Mouse (Mus musculus): Measurements from ENCODE around the gene Vmn2r96.
"Not testable (repeated sequence)": the region's sequence is repeated elsewhere in the genome, so short reads cannot be mapped to it uniquely, and the experiment has no call there.

The Vmn2r96 gene

DNA sequence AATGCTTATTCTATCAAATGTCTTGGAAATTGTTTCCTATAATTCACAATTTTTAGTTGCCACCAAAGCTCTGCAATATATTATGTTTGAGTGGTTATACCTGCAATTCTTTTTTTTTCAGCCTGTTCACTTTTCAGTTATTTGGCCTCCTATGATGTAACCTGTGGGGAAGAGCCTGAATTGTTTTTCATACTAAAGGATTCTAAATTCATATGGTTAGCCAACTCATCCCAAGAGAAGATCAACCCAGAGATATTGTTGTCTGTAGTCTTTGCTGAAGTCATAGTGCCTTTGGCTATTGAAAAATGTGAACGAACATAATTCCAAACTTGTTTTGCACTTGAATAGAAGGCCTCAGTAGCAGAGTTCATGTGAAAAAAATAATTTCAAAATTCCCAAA, at the start of gene Vmn2r96:
Gene Vmn2r96, plus strand, starts transcription at position 301 of the 400 bp plus-strand sequence.
- DNase-seq = not testable (repeated sequence)

DNA sequence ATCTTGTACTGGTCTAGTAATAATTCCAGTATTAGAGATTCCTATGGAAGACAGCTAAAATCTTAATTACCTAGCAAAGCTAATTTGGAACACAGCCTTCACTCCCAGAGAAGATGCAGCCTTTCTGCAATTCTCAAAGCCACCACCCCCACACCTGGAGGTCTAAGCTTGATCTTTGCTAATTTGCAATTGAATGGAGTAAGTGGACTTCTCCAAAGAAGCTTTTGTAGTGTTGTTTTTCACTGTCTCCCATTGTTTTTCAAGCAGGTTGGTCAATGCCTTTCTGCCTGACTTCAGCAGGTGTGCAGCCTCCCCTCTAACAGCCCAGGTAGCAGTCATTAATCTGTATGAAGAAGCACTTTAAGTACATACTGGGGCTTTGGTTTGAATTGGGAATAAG, 49.6 kb upstream of the Vmn2r96 start:
- no peak for DNase-seq

GRCm38 (mm10) chr17:18523991-18524390, 49.0 kb upstream of the Vmn2r96 start:
- no peak for DNase-seq

- not testable (repeated sequence) for DNase-seq
Measured at GRCm38 (mm10) chr17:18558212-18559158, 14.5 kb upstream of the Vmn2r96 start.

DNA sequence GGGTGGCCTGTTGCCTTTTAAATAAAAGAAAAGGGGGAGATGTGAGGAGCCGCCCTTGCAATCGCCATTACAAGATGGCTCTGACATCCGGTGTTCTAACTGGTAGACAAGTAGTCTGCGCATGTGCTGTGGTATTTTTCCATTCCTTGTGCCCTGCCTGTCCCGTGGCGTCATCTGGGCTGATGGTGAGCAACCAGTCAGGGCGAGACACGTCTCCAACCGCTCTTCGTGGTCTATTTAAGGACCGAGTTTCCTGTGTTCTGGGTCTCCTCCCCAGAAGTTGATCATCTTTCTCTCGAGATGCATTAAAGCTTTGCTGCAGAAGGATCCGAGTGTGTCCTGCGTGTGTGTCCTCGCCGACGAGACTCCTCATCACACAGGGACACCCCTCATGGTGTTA, 6.8 kb upstream of the Vmn2r96 start:
- DNase-seq = not testable (repeated sequence)

- DNase-seq = not testable (repeated sequence)
Measured at GRCm38 (mm10) chr17:18615151-18615550, 42.2 kb downstream of the Vmn2r96 start.

- no peak for DNase-seq
Measured at GRCm38 (mm10) chr17:18626532-18626931, 53.6 kb downstream of the Vmn2r96 start.
